Mouse (Mus musculus) lung, embryonic 14.5 days (tissue): ENCODE measurements at regions not wholly inside any gene's neighbourhood (a gene's known extent, or its start where the extent isn't known, plus 50 kb on each side); places are given as distances from the start of the nearest gene placed in this dataset.

Experiments used
- ATAC-seq: fragments of 200-750 bp; cut with Nextera tagmentation; 2 replicates; pipeline ENCODE4 v1.8.0; 2017; ENCODE audit warnings: mild to moderate bottlenecking, moderate TSS enrichment, moderate library complexity; ENCODE audit not compliant: insufficient read depth
- DNase-seq: peaks from one replicate; pipeline ENCODE4 v3.0.0-alpha.2; 2015
- H3K27ac ChIP-seq: fragments of 300-500 bp; sonication (generic); 2 replicates; pipeline ENCODE4 v1.5.1; 2014; ENCODE audit warnings: low read depth, mild to moderate bottlenecking, moderate library complexity
- H3K27me3 ChIP-seq: fragments of 300-500 bp; sonication (generic); 2 replicates; pipeline ENCODE4 v1.6.1; 2014; ENCODE audit warnings: low read length, control low read depth; ENCODE audit not compliant: insufficient read depth
- H3K36me3 ChIP-seq: fragments of 300-500 bp; sonication (generic); 2 replicates; pipeline ENCODE4 v1.6.1; 2014; ENCODE audit warnings: control low read depth; ENCODE audit not compliant: insufficient read depth
- H3K4me1 ChIP-seq: fragments of 300-500 bp; sonication (generic); 2 replicates; pipeline ENCODE4 v1.6.1; 2014; ENCODE audit warnings: antibody characterized with exemption, control low read depth; ENCODE audit not compliant: insufficient read depth
- H3K4me2 ChIP-seq: fragments of 300-500 bp; sonication (generic); 2 replicates; pipeline ENCODE4 v1.6.1; 2014; ENCODE audit warnings: mild to moderate bottlenecking
- H3K4me3 ChIP-seq: fragments of 300-500 bp; sonication (generic); 2 replicates; pipeline ENCODE4 v1.5.1; 2014; ENCODE audit warnings: low read depth, low read length
- H3K9ac ChIP-seq: fragments of 300-500 bp; sonication (generic); 2 replicates; pipeline ENCODE4 v1.6.1; 2014
- H3K9me3 ChIP-seq: fragments of 300-500 bp; sonication (generic); 2 replicates; pipeline ENCODE4 v1.6.1; 2016; ENCODE audit warnings: low read depth, low read length, control low read depth
- CTCF ChIP-seq: IDR thresholded peaks from 2 replicates; pipeline ENCODE4 v1.5.1; 2016; ENCODE audit warnings: antibody characterized with exemption, low read depth
- WGBS: fragments of 180-500 bp; shearing (Covaris S2); extraction: QIAGEN DNeasy Blood & Tissue Kit; methylation state at CpG from one replicate; pipeline ENCODE4 v1.1.7; 2014; 5-methylcytosine and 5-hydroxymethylcytosine counted together

DNA sequence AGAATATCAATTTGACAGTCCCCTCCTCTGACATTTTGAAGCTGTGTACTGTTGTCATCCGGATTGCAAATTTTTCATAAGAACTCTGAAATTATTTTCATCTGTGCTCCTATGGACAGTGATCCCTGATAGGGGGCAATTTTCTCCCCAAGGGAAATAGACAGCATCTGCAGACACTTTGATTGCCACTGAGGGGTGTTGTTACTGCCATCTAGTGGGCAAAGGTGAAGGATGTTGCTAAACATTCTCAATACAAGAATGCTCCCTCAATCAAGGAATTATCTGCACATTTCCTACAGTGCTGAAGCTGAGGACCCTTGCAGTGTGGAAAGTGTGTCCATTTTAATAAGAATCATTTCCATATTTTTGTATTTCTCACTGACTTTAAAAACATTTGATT, 233.7 kb downstream of the Car8 start:
- Histone ChIP-seq H3K4me2 (no peak overlapping the region), H3K36me3 (no peaks in the 10 kb centered on the region), H3K27me3 (no peaks in the 10 kb centered on the region), H3K4me3 (no peak overlapping the region), H3K9me3 (no peaks in the 10 kb centered on the region), H3K4me1 (no peaks in the 10 kb centered on the region), H3K9ac (no peak overlapping the region), H3K27ac (no peak overlapping the region)
- DNase-seq (peak; percentile 82), ATAC-seq (0 out of 2 replicates have a peak, but pooled peaks have one; percentile 28)
- peak; percentile 79 for TF ChIP-seq CTCF
- 30% methylated on average over 1 of the region's 1 CpGs for WGBS

DNA sequence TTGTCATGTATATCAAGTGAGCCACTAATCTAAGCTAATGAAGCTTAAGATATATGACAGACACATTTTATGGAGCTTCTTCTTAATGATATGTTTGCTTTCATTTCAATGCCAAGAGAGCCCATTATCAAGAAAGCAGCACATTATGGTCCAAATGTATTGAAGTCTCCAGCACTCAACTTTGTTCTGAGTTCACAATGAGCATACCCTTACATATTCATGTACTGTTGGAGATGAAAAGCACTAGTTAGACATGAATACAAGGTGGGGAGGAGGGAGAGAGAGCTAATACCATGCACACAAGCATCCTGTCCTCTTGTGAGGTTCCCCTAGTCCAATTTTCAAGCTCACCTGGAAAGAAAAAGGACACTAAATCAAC, 241.3 kb downstream of the Car8 start:
- no peak overlapping the region for H3K4me3 ChIP-seq
- no peak overlapping the region for H3K27ac ChIP-seq
- H3K27me3 ChIP-seq = no peaks in the 10 kb centered on the region
- no peaks in the 10 kb centered on the region for H3K36me3 ChIP-seq
- H3K4me2 ChIP-seq = no peak overlapping the region
- no peaks in the 10 kb centered on the region for H3K9me3 ChIP-seq
- H3K4me1 ChIP-seq = no peaks in the 10 kb centered on the region
- no peak overlapping the region for H3K9ac ChIP-seq
- ATAC-seq = no peak
- TF ChIP-seq CTCF = no peak
- DNase-seq = no peak

DNA sequence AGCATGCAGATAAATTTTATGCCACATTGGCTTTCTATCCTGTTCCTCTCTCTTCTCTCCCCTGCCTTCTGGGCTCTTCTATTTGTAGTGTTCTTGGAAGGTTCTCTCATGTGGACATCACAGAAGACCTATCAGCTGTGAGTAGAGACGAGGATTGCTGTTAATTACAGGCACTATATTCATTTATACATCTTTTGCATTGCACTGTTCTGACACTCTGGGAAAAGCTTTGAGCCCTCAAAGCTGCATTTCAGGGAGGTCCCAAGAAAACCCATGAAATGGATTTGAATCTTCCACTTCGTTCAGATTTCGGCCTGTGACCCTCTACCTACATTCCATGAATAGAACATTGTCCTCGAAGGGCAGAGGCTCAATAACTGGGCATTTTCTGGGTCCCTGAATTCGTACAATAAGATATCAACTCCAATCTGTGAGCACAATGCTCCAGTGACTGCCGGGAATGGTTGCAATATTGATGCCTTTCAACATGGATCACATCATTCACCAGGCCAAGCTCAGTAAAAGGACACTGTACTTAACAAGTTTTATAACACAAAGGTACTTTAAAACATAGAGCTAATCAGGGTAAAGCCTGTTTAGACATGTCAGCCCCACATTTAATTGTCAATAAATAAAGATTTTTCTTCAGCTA, 241.8 kb downstream of the Car8 start:
- DNase-seq = no peak
- Histone ChIP-seq H3K4me2 (no peak overlapping the region), H3K9ac (no peak overlapping the region), H3K27ac (no peak overlapping the region), H3K27me3 (no peaks in the 10 kb centered on the region), H3K36me3 (no peaks in the 10 kb centered on the region), H3K9me3 (no peaks in the 10 kb centered on the region), H3K4me3 (no peak overlapping the region), H3K4me1 (no peaks in the 10 kb centered on the region)
- ATAC-seq = no peak
- no peak for TF ChIP-seq CTCF
- WGBS = 76% methylated on average over 6 of the region's 6 CpGs

DNA sequence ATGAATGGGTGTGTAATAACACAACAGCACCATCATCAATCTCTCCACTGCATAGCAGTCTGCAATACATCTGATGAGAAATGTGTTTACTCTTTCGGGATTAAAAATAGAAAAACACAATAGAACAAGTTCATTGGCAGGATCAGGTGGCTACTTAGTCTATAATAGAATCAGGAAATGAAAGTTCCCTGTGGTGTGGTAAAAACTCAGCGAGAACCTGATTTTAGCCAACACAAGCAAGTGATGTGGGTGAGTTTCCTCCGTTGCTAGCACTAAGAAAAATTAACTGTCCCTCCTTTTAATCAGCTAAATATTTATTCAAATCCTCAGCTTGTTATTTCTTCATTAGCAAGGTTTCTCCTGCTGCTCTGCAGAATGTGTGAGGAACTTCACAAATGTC, 245.9 kb downstream of the Car8 start:
- 41% methylated on average over 3 of the region's 3 CpGs for WGBS
- no peak overlapping the region for H3K9ac ChIP-seq
- H3K4me1 ChIP-seq = no peaks in the 10 kb centered on the region
- ATAC-seq = no peak
- H3K36me3 ChIP-seq = no peaks in the 10 kb centered on the region
- H3K27ac ChIP-seq = no peak overlapping the region
- no peak for TF ChIP-seq CTCF
- no peak overlapping the region for H3K4me3 ChIP-seq
- H3K4me2 ChIP-seq = no peak overlapping the region
- H3K27me3 ChIP-seq = no peaks in the 10 kb centered on the region
- no peak for DNase-seq
- H3K9me3 ChIP-seq = no peaks in the 10 kb centered on the region

DNA sequence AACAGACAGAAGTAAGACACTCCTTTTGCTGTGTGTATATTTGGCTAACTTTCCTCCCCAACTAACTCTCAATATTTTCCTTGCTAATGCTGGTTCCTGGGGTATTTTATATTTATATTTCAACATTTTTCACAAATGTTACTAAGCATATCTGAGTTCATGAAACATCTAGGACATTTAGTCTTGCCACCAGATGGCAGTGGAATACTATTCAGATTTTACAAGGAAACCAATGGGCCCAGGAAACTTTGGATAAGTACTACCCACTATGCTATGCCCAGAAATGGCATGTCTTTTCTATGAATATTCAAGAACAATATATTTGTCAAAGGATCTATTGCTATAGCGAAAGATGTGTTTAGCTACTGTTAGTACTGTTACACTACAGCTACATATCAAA, 251.1 kb downstream of the Car8 start:
- TF ChIP-seq CTCF = peak; percentile 49
- Histone ChIP-seq H3K27me3 (no peaks in the 10 kb centered on the region), H3K4me1 (no peaks in the 10 kb centered on the region), H3K36me3 (no peaks in the 10 kb centered on the region), H3K27ac (no peak overlapping the region), H3K9me3 (no peaks in the 10 kb centered on the region), H3K4me3 (no peak overlapping the region), H3K9ac (no peak overlapping the region), H3K4me2 (no peak overlapping the region)
- ATAC-seq = no peak
- DNase-seq = peak; percentile 54
- 83% methylated on average over 1 of the region's 1 CpGs for WGBS

DNA sequence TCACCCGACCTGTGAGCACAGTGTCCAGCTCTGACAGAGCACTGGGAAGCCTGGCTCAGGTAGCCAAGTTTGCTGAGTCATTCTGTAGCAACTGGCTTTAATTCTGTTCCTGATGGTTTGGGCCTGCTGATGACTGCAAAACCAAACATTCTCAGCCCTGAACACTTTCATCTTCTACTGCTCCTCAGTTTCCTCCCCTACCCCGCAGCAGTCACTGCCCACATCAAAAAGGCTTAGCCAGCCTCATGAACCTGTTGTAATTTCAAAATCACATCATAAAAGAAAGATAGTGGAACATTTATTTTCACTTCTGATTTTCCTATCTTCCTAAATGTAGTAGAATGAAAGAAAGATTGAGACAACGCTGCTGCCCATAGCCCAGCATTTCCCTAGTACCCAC, 251.5 kb downstream of the Car8 start:
- ATAC-seq (no peak), DNase-seq (no peak)
- no peak overlapping the region for H3K4me2 ChIP-seq
- H3K4me1 ChIP-seq = no peaks in the 10 kb centered on the region
- no peak overlapping the region for H3K27ac ChIP-seq
- 64% methylated on average over 3 of the region's 3 CpGs for WGBS
- TF ChIP-seq CTCF = no peak
- no peak overlapping the region for H3K9ac ChIP-seq
- no peaks in the 10 kb centered on the region for H3K9me3 ChIP-seq
- no peaks in the 10 kb centered on the region for H3K36me3 ChIP-seq
- no peak overlapping the region for H3K4me3 ChIP-seq
- no peaks in the 10 kb centered on the region for H3K27me3 ChIP-seq

DNA sequence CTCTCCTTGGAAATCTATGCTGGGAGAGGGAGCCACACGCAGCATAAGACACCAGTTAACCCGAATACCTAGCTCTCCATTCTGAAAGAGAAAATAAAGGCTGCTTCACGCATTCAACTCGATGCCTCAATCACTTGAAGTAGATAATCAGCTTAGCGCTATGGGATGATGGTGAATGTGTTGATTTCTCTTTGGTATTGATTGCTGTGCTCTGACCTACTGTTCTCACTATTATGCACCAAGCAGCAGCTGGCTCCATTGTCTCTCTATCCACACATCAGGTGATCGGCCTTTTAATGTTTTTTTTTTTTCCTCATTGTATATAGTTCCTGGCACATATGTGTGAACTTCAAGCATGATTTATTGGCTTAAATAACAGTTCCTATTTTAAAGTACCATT, 254.0 kb downstream of the Car8 start:
- H3K9ac ChIP-seq = no peak overlapping the region
- H3K4me3 ChIP-seq = no peak overlapping the region
- no peak for DNase-seq
- no peaks in the 10 kb centered on the region for H3K27me3 ChIP-seq
- no peaks in the 10 kb centered on the region for H3K36me3 ChIP-seq
- 75% methylated on average over 6 of the region's 6 CpGs for WGBS
- no peaks in the 10 kb centered on the region for H3K4me1 ChIP-seq
- TF ChIP-seq CTCF = no peak
- H3K27ac ChIP-seq = no peak overlapping the region
- H3K4me2 ChIP-seq = no peak overlapping the region
- ATAC-seq = no peak
- H3K9me3 ChIP-seq = no peaks in the 10 kb centered on the region
